Mouse (Mus musculus) gastrocnemius, adult 18-20 months (tissue): ENCODE measurements around the gene Smarcad1. TPM values are rescaled to one million over a fixed set of nuclear protein-coding genes. Genes with fewer than 3 reads are reported as not detected.

Experiments used
- total RNA-seq, 2 experiments: library from RNA; stranded (reverse); gene quantifications; 2 replicates each; pipeline ENCODE4 v1.2.3; 2021

Smarcad1 gene
- total RNA-seq, 2 experiments from 2014 or later: 9.1 to 9.6 TPM

Other genes with a start within 250 kb of the Smarcad1 start
- gene Hpgds, start 102.3 kb downstream of the Smarcad1 start, total RNA-seq: under 1 TPM; 0.47 to 0.55 TPM